Mouse (Mus musculus) liver, embryonic 14.5 days (tissue): ENCODE data around the gene Tbx1.

Experiments
- CTCF ChIP-seq: IDR thresholded peaks from 2 replicates; pipeline ENCODE4 v1.5.1; 2016; ENCODE audit warnings: antibody characterized with exemption, low read depth, control low read depth
- EP300 ChIP-seq: IDR thresholded peaks from 2 replicates; pipeline ENCODE4 v1.6.1; 2016; ENCODE audit warnings: antibody characterized with exemption, low read depth

DNA sequence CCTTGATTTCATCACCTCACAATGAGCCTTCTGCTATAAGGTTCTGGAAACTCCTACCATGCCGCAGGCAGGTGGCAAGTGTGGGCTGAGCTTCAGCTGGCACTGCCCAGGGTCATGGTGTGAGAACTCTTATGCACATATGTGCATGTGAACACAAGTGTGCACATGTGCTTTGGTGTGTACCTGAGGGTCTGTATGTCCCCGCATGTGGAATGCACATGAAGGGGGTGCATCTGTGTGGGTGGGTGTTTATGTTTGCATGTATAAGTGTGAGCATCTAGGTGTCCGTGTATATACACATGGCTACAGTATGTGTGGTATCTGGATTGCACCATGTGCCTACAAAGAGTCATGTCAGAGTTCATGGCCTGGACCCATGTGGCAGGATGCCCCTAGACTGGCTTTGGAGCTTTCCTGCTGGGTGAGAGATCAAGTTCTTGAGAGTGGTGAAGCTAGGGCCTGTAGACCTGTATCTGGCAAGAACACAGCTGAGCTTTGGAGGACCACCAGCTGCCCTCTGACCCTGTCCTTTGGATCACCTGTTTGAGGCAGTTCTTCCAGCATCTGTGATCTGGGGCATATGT is 53.0 kb downstream of the Tbx1 start:
- TF ChIP-seq CTCF (no peak), EP300 (no peak)
